10 mouse cellular contexts compared by ENCODE assay signal in genomic region chr9:96167168-96167585, GRCm38 (mm10). TPM values are rescaled to one million over a fixed set of nuclear protein-coding genes. Genes with fewer than 3 reads are reported as not detected.
A peak's percentile ranks its signal among the peaks of the same experiment; 100 is the strongest.
DNase-seq lines count a peak whose midpoint lies in the region; ATAC-seq and TF ChIP-seq lines count a peak whose summit lies in the region.
"Had no signal": no experiment of that assay in that cellular context is flagged by ENCODE, and none has a peak within 500 bp of the region (broad histone marks: within the 10 kb centered on the region; RNA-seq: fewer than 3 reads in every experiment).

No protein-coding gene starts in this region.

- no peak overlapping the region for H3K4me2 ChIP-seq in forebrain, embryonic 15.5 days (replicated peaks)
- H3K4me2 ChIP-seq in hindbrain, postnatal 0 days (ENCODE audit: low read depth, low read length) = no peak overlapping the region
- H3K4me2 ChIP-seq: embryonic facial prominence, embryonic 12.5 days; neural tube, embryonic 13.5 days had no signal

- ATAC-seq in forebrain, embryonic 15.5 days (replicated peaks) = 0 out of 2 replicates have a peak, but pooled peaks have one; percentile 26
- 0 out of 2 replicates have a peak, but pooled peaks have one; percentile 35 for ATAC-seq in hindbrain, postnatal 0 days

- H3K4me1 ChIP-seq in forebrain, embryonic 15.5 days = no peaks in the 10 kb centered on the region
- no peaks in the 10 kb centered on the region for H3K4me1 ChIP-seq in hindbrain, postnatal 0 days (ENCODE audit: insufficient read depth, low read length)
- H3K4me1 ChIP-seq: embryonic facial prominence, embryonic 12.5 days; neural tube, embryonic 13.5 days had no signal

- no peak overlapping the region for H3K27ac ChIP-seq in forebrain, embryonic 15.5 days (replicated peaks)
- H3K27ac ChIP-seq in hindbrain, postnatal 0 days = no peak overlapping the region
- H3K27ac ChIP-seq: embryonic facial prominence, embryonic 12.5 days; neural tube, embryonic 13.5 days had no signal

- H3K9me3 ChIP-seq in forebrain, embryonic 15.5 days = no peaks in the 10 kb centered on the region
- H3K9me3 ChIP-seq in hindbrain, postnatal 0 days (ENCODE audit: low read length) = no peaks in the 10 kb centered on the region
- H3K9me3 ChIP-seq: embryonic facial prominence, embryonic 12.5 days; neural tube, embryonic 13.5 days had no signal

- peak; percentile 92 for TF ChIP-seq CTCF in hindbrain, postnatal 0 days (IDR thresholded peaks at IDR 0.05; ENCODE audit: low read depth)

- H3K4me3 ChIP-seq in forebrain, embryonic 15.5 days = no peak overlapping the region
- H3K4me3 ChIP-seq in hindbrain, postnatal 0 days (ENCODE audit: low read length) = no peak overlapping the region
- H3K4me3 ChIP-seq: embryonic facial prominence, embryonic 12.5 days; neural tube, embryonic 13.5 days had no signal

- H3K9ac ChIP-seq in forebrain, embryonic 15.5 days (replicated peaks) = no peak overlapping the region
- no peak overlapping the region for H3K9ac ChIP-seq in hindbrain, postnatal 0 days (replicated peaks; ENCODE audit: low read length)
- H3K9ac ChIP-seq: embryonic facial prominence, embryonic 12.5 days; neural tube, embryonic 13.5 days had no signal

- peak; percentile 46 to 62 for DNase-seq in left cerebral cortex, adult 18-20 months (ENCODE audit: low spot score in 2 of 2)
- DNase-seq in left cerebral cortex, adult 11 months (ENCODE audit: low spot score) = no peak
- peak; percentile 53 for DNase-seq in c-Kit-positive CD71-negative TER-119-negative erythroid progenitor cells, embryonic 14.5 days (ENCODE audit: low read depth)
- peak; percentile 70 for DNase-seq in hindbrain, postnatal 0 days (ENCODE audit: low spot score)
- DNase-seq in left cerebral cortex, postnatal 25 days (ENCODE audit: low spot score in 2 of 2) = peak; percentile 22 to 36
- DNase-seq in naive thymus-derived CD4-positive, alpha-beta T cell, adult 2 months (ENCODE audit: low read depth) = peak; percentile 82
- DNase-seq in splenic B cell, adult 2 months (ENCODE audit: low read depth, low spot score) = peak; percentile 78

- no peaks in the 10 kb centered on the region for H3K36me3 ChIP-seq in forebrain, embryonic 15.5 days
- H3K36me3 ChIP-seq in hindbrain, postnatal 0 days (ENCODE audit: insufficient read depth, low read length) = no peaks in the 10 kb centered on the region
- H3K36me3 ChIP-seq in splenic B cell, adult 2 months (ENCODE audit: control insufficient read depth, insufficient read depth, low read length, poor library complexity, severe bottlenecking) = 0 out of 2 replicates have a peak, but pooled peaks cover under 1% of the 10 kb centered on the region

- WGBS in forebrain, embryonic 15.5 days = 11% methylated on average over 5 of the region's 5 CpGs
- 20% methylated on average over 5 of the region's 5 CpGs for WGBS in hindbrain, postnatal 0 days

- no peaks in the 10 kb centered on the region for H3K27me3 ChIP-seq in forebrain, embryonic 15.5 days
- no peaks in the 10 kb centered on the region for H3K27me3 ChIP-seq in hindbrain, postnatal 0 days (ENCODE audit: insufficient read depth, low read length)
- no peaks in the 10 kb centered on the region for H3K27me3 ChIP-seq in splenic B cell, adult 2 months (ENCODE audit: control insufficient read depth, insufficient read depth, low read length, poor library complexity, severe bottlenecking)
- H3K27me3 ChIP-seq: embryonic facial prominence, embryonic 12.5 days; neural tube, embryonic 13.5 days had no signal

- intact Hi-C loops in left cerebral cortex, postnatal 25 days (cut with DNase I) = no loop called here

RNA-seq across cellular contexts. Expression of gene Tfdp2, which starts 28.9 kb away (rescaled TPM):
- 10 to 100 TPM; 34.2 to 35.7 TPM for total RNA-seq in left cerebral cortex, adult 18-20 months (2021)
- polyA plus RNA-seq in forebrain, embryonic 15.5 days (2015; fragmentation: Nextera tagmentation; extraction: Ambion mirVana) = 34.7 and 36.9 TPM in 2 replicates
- 15.6 and 32.1 TPM in 2 replicates for total RNA-seq in hindbrain, postnatal 0 days (2014; rRNA removed)
- polyA plus RNA-seq in hindbrain, postnatal 0 days (2015; fragmentation: Nextera tagmentation; extraction: Ambion mirVana) = 19.6 and 21.1 TPM in 2 replicates
- 10 to 100 TPM; 29.4 to 35.9 TPM for total RNA-seq in left cerebral cortex, postnatal 25 days (2021)

RNA-seq across cellular contexts. Expression of gene Gk5, which starts 48.0 kb away (rescaled TPM):
- 1 to 10 TPM; 3.4 to 4.2 TPM for total RNA-seq in left cerebral cortex, adult 18-20 months (2021)
- polyA plus RNA-seq in forebrain, embryonic 15.5 days (2015; fragmentation: Nextera tagmentation; extraction: Ambion mirVana) = 1.9 and 2.5 TPM in 2 replicates
- total RNA-seq in hindbrain, postnatal 0 days (2014; rRNA removed) = 3.7 and 6.0 TPM in 2 replicates
- polyA plus RNA-seq in hindbrain, postnatal 0 days (2015; fragmentation: Nextera tagmentation; extraction: Ambion mirVana) = 2.1 and 2.7 TPM in 2 replicates
- 1 to 10 TPM; 3.5 to 5.0 TPM for total RNA-seq in left cerebral cortex, postnatal 25 days (2021)
